Mouse (Mus musculus) hindbrain, postnatal 0 days (tissue): ENCODE measurements around the gene Ano6. TPM values are rescaled to one million over a fixed set of nuclear protein-coding genes. Genes with fewer than 3 reads are reported as not detected.
"Not testable (repeated sequence)": the region's sequence is repeated elsewhere in the genome, so short reads cannot be mapped to it uniquely, and the experiment has no call there.

Source experiments
- ATAC-seq: fragments of 200-750 bp; cut with Nextera tagmentation; 2 replicates; pipeline ENCODE4 v1.8.0; 2017; ENCODE audit warnings: mild to moderate bottlenecking, moderate TSS enrichment, moderate library complexity
- DNase-seq: peaks from one replicate; pipeline ENCODE4 v3.0.0-alpha.2; 2015; ENCODE audit warnings: low spot score
- H3K27ac ChIP-seq: fragments of 300-500 bp; sonication (generic); 2 replicates; pipeline ENCODE4 v1.5.1; 2014; ENCODE audit warnings: mild to moderate bottlenecking
- H3K27me3 ChIP-seq: fragments of 300-500 bp; sonication (generic); 2 replicates; pipeline ENCODE4 v1.6.1; 2014; ENCODE audit warnings: low read length, mixed read lengths; ENCODE audit not compliant: insufficient read depth
- H3K36me3 ChIP-seq: fragments of 300-500 bp; sonication (generic); 2 replicates; pipeline ENCODE4 v1.6.1; 2014; ENCODE audit warnings: low read length, mixed read lengths; ENCODE audit not compliant: insufficient read depth
- H3K4me1 ChIP-seq: fragments of 300-500 bp; sonication (generic); 2 replicates; pipeline ENCODE4 v1.6.1; 2014; ENCODE audit warnings: antibody characterized with exemption, low read length, mixed read lengths; ENCODE audit not compliant: insufficient read depth
- H3K4me2 ChIP-seq: fragments of 300-500 bp; sonication (generic); 2 replicates; pipeline ENCODE4 v1.6.1; 2014; ENCODE audit warnings: low read depth, mild to moderate bottlenecking, low read length, moderate library complexity, mixed read lengths
- H3K4me3 ChIP-seq: fragments of 300-500 bp; sonication (generic); 2 replicates; pipeline ENCODE4 v1.5.1; 2014; ENCODE audit warnings: low read length
- H3K9ac ChIP-seq: fragments of 300-500 bp; sonication (generic); replicated peaks from 2 replicates; pipeline ENCODE4 v1.6.1; 2014; ENCODE audit warnings: mild to moderate bottlenecking, low read length, moderate library complexity, mixed read lengths
- H3K9me3 ChIP-seq: fragments of 300-500 bp; sonication (generic); 2 replicates; pipeline ENCODE4 v1.6.1; 2016; ENCODE audit warnings: low read length, mixed read lengths
- CTCF ChIP-seq: IDR thresholded peaks from 2 replicates; pipeline ENCODE4 v1.5.1; 2016; ENCODE audit warnings: antibody characterized with exemption, control low read depth, low read depth
- WGBS: fragments of 180-500 bp; shearing (Covaris S2); extraction: QIAGEN DNeasy Blood & Tissue Kit; methylation state at CpG from one replicate; pipeline ENCODE4 v1.1.7; 2014; 5-methylcytosine and 5-hydroxymethylcytosine counted together
- polyA plus RNA-seq: library from polyadenylated mRNA; unstranded; fragments of >200 nt; fragmentation: Nextera tagmentation; extraction: Ambion mirVana; gene quantifications from 2 replicates; pipeline ENCODE4 v1.2.1, GENCODE M21; 2015
- total RNA-seq: library from RNA; depleted of rRNA; stranded (reverse); fragments of >200 nt; gene quantifications from 2 replicates; pipeline ENCODE4 v1.2.3, GENCODE M21; 2014

The Ano6 gene
- total and polyA plus RNA-seq, 2 experiments from 2014 or later = 19.2 to 34.3 TPM

DNA sequence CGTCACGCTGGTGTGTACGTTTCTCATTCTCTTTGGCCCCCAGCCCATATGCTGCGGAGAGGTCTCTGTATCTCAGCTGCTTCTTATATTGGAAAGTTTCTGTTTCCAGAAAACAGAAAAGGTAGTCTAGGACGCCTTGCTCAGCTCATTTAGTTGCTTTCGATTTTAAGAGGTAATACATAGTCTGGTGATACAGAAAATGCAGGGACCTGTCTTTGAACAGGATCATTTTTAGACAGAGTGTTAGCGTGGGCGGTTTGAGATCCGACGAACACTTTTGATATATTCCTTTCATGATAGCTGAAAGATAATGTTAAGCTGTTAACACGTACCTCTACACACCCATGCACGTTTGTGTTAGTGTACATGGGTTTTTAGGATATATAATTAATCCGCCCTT lies 35.9 kb downstream of the Ano6 start:
- no peak for TF ChIP-seq CTCF
- no peak overlapping the region for H3K4me2 ChIP-seq
- ATAC-seq = no peak
- no peak overlapping the region for H3K27ac ChIP-seq
- H3K9me3 ChIP-seq = no peaks in the 10 kb centered on the region
- H3K9ac ChIP-seq = no peak overlapping the region
- no peaks in the 10 kb centered on the region for H3K27me3 ChIP-seq
- H3K4me3 ChIP-seq = no peak overlapping the region
- H3K36me3 ChIP-seq = no peaks in the 10 kb centered on the region
- H3K4me1 ChIP-seq = peaks cover 26% of the 10 kb centered on the region
- 82% methylated on average over 13 of the region's 13 CpGs for WGBS
- no peak for DNase-seq

DNA sequence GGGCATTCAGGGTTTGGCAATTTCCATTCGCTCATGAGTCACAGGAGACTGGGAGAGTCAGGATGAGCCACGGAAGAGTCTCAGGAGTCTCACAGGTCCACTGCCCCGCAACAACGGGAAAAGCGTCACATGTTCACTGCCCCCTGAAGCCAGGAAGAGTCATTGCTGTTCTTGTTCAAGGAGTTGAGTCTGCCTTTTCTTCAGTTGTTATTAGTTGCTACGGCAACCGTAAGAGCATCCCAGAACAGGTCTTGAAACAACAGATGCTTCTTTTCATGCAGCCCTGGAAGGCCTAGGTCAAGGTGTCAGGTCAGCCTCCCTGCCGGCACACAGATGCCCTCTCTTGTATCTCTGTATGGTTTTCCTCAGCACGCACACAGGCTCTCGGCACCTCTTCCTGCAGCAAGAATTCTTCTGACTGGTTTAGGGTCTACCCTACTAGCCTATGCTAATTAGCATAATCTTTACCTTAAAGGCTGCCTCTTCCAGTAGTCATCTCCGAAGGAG lies 36.9 kb downstream of the Ano6 start:
- Histone ChIP-seq H3K4me3 (no peak overlapping the region), H3K9me3 (no peaks in the 10 kb centered on the region), H3K27me3 (no peaks in the 10 kb centered on the region), H3K4me2 (0 out of 2 replicates have a peak overlapping the region, but pooled peaks have one; percentile 11), H3K9ac (no peak overlapping the region), H3K4me1 (peaks cover 26% of the 10 kb centered on the region), H3K27ac (no peak overlapping the region), H3K36me3 (no peaks in the 10 kb centered on the region)
- TF ChIP-seq CTCF = peak; percentile 41
- DNase-seq = peak; percentile 27
- no peak for ATAC-seq
- WGBS = 16% methylated on average over 11 of the region's 11 CpGs

DNA sequence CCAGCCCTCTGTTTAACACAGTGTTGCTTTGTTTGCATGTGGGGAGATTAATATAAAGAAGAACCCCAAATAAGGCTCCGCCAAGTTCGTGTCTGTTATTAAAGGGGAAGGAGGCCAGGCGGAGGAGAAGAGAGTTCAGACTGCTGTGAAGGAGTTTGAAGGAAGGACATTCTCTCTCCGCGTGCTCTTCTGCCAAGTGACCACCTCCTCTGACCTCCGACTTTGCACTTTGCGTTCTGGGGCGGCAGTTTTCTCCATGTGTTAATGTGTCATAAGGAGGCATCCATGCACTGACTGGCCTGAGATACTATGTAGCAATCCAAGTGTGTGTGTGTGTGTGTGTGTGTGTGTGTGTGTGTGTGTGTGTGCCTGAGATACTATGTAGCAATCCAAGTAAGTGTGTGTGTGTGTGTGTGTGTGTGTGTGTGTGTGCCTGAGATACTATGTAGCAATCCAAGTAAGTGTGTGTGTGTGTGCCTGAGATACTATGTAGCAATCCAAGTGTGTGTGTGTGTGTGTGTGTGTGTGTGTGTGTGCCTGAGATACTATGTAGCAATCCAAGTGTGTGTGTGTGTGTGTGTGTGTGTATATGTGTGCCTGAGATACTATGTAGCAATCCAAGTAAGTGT lies 37.5 kb downstream of the Ano6 start:
- not testable (repeated sequence) for H3K9me3 ChIP-seq, ATAC-seq, H3K27me3 ChIP-seq, H3K4me3 ChIP-seq, H3K27ac ChIP-seq, H3K9ac ChIP-seq, DNase-seq, H3K36me3 ChIP-seq
- Histone ChIP-seq H3K4me1 (peaks cover 26% of the 10 kb centered on the region), H3K4me2 (0 out of 2 replicates have a peak overlapping the region, but pooled peaks have one; percentile 0)
- 23% methylated on average over 8 of the region's 8 CpGs for WGBS

DNA sequence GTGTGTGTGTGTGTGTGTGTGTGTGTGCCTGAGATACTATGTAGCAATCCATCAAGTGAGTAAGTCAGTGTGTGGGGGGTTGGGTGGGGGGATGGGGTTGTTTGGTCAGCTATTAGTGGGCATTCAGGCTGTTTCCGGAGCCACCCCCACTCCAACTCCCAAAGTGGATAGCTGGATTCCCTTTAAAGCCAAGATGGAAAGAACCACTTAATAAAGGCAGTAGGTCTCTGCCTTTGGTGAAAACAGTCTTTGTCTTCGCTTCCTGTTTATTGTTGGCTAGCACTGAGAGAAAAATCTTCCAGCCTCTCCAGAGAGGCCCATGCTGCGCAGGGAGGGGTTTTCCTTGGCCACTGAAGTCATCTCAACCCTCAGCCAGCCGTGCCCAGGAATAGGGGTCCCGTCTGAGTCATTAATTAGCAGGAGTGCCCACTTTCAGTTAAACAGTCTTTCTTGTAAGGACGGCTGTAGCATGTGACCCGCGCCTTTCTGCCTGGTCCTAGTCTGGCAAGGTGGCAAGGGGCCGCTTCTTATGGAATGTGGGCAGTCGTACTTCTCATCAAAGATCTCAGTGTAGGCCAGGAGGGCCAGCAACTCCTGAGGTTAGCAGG lies 38.1 kb downstream of the Ano6 start:
- no peak for TF ChIP-seq CTCF
- Histone ChIP-seq H3K4me2 (0 out of 2 replicates have a peak overlapping the region, but pooled peaks have one; percentile 23), H3K27me3 (no peaks in the 10 kb centered on the region), H3K4me3 (no peak overlapping the region), H3K36me3 (no peaks in the 10 kb centered on the region), H3K9me3 (no peaks in the 10 kb centered on the region), H3K4me1 (peaks cover 26% of the 10 kb centered on the region), H3K27ac (peak overlapping the region; percentile 73), H3K9ac (no peak overlapping the region)
- DNase-seq (peak; percentile 56), ATAC-seq (peak; percentile 77)
- 35% methylated on average over 10 of the region's 10 CpGs for WGBS

DNA sequence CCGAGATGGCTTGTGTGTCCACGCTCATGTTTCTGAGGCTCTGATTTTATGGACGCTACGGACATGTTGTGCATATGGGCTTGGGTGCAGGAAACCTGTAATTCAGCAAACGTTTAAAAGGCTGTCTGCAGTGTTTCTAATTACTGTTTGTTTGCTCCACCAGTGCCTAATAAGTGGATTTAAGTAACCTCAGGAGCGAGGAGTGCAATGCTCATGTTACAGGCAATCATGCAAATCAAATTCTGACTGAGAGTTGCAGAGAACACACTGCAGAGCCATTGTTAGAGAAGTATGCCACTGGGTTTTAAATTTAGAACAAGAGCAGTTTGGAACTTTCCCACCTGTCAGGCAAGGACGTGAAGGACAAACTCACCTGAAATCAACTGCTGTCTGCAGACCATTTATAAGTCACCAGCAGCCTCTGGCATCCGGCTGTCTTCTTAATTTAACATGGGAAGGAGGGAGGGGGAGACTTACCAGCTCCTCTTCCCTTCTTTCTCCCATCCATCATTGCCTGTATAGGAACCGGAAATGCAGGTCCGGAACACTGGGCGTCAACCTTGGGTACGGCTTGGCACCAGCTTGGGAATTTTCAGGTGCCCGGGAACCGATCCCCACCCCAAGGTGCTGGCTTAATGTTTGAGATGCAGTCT lies 39.0 kb downstream of the Ano6 start:
- Histone ChIP-seq H3K9ac (no peak overlapping the region), H3K4me3 (no peak overlapping the region), H3K4me1 (peaks cover 26% of the 10 kb centered on the region), H3K27me3 (no peaks in the 10 kb centered on the region), H3K36me3 (no peaks in the 10 kb centered on the region), H3K4me2 (0 out of 2 replicates have a peak overlapping the region, but pooled peaks have one; percentile 23), H3K27ac (peak overlapping the region; percentile 73; the same call in 1 of the 2 replicates), H3K9me3 (no peaks in the 10 kb centered on the region)
- no peak for TF ChIP-seq CTCF
- ATAC-seq (no peak), DNase-seq (peak; percentile 16)
- WGBS = 60% methylated on average over 14 of the region's 14 CpGs

DNA sequence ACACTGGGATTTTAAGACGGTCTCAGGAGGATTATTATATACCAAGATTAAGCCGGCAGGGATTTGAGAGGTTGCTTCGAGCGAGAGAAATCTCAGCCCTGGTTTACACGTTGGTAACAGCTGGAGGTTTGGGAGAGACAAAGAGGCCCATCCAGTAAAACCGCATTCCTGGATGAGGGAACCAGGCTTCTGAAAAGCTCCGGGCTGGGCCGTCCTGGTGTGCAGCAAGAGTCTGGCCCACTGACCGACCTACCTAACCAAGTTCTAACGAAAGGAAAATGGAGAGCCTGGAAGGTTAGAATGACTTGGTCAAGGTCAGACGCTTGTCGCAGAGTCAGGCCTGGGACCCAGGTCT lies 39.5 kb downstream of the Ano6 start:
- H3K4me2 ChIP-seq = no peak overlapping the region
- H3K4me3 ChIP-seq = no peak overlapping the region
- H3K27me3 ChIP-seq = no peaks in the 10 kb centered on the region
- WGBS = 58% methylated on average over 12 of the region's 12 CpGs
- no peaks in the 10 kb centered on the region for H3K9me3 ChIP-seq
- ATAC-seq (no peak), DNase-seq (no peak)
- H3K27ac ChIP-seq = no peak overlapping the region
- H3K36me3 ChIP-seq = no peaks in the 10 kb centered on the region
- no peak for TF ChIP-seq CTCF
- H3K9ac ChIP-seq = no peak overlapping the region
- H3K4me1 ChIP-seq = peaks cover 26% of the 10 kb centered on the region
